Comparison of ENCODE assay signal across 7 mouse cellular contexts in the genomic region with DNA sequence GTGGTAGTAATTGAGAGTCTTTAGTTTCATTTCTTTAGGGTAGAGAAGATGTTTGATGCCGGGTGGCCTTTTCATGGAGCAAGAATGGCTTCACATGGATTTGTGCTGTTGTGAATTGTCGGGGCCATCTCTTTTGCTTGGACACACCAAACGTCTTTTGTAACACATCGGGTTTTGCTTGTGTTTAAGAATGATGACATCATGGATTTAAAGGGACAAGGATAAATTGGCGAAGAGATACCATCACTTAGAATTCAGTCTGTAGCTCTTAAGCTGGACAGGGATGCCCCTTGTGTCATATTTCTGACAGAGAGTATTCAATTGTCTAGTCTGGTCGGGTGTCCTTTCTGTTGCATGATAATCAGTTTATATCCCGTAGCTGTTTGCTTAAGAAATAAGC. TPM values are rescaled to one million over a fixed set of nuclear protein-coding genes. Genes with fewer than 3 reads are reported as not detected.
DNase-seq lines count a peak whose midpoint lies in the region; ATAC-seq and TF ChIP-seq lines count a peak whose summit lies in the region.

No protein-coding gene starts in this region.

- H3K9me3 ChIP-seq in forebrain, embryonic 13.5 days (replicated peaks): no peaks in the 10 kb centered on the region
- no peaks in the 10 kb centered on the region for H3K9me3 ChIP-seq in liver, embryonic 13.5 days (replicated peaks)

- no peak for DNase-seq in testis, postnatal 10 days (ENCODE audit: low spot score)
- no peak for DNase-seq in liver, embryonic 13.5 days
- no peak for DNase-seq in gastrocnemius, postnatal 36 days
- no peak for DNase-seq in B cell, adult 2 months

- H3K27me3 ChIP-seq in testis, adult 2 months (ENCODE audit: control insufficient read depth, insufficient read depth, low read length): no peaks in the 10 kb centered on the region
- 0 out of 2 replicates have a peak, but pooled peaks cover 1% of the 10 kb centered on the region for H3K27me3 ChIP-seq in forebrain, embryonic 13.5 days
- H3K27me3 ChIP-seq in liver, embryonic 13.5 days: no peaks in the 10 kb centered on the region

- 22% methylated on average over 7 of the region's 7 CpGs for WGBS in forebrain, embryonic 13.5 days
- WGBS in liver, embryonic 13.5 days (ENCODE audit: insufficient replicate concordance): 25% methylated on average over 7 of the region's 7 CpGs

- TF ChIP-seq CTCF in testis, adult 2 months (IDR thresholded peaks at IDR 0.05; ENCODE audit: control insufficient read depth, insufficient read depth, insufficient replicate concordance, low read depth, low read length): no peak

- H3K9ac ChIP-seq in forebrain, embryonic 13.5 days: peak overlapping the region; percentile 98
- H3K9ac ChIP-seq in liver, embryonic 13.5 days: peak overlapping the region; percentile 96

- H3K27ac ChIP-seq in testis, adult 2 months (ENCODE audit: control insufficient read depth, insufficient read depth, low read depth, low read length): no peak overlapping the region
- no peak overlapping the region for H3K27ac ChIP-seq in forebrain, embryonic 13.5 days
- H3K27ac ChIP-seq in liver, embryonic 13.5 days: peak overlapping the region; percentile 86

- intact Hi-C loops in gastrocnemius, postnatal 36 days (cut with DNase I): loop anchor here (5.0 kb wide), 1 partner anchor 213 kb away; no protein-coding TSS in a partner anchor

- peak overlapping the region; percentile 90 for H3K4me2 ChIP-seq in forebrain, embryonic 13.5 days
- peak overlapping the region; percentile 80 for H3K4me2 ChIP-seq in liver, embryonic 13.5 days

- no peak for ATAC-seq in forebrain, embryonic 13.5 days
- no peak for ATAC-seq in liver, embryonic 13.5 days (ENCODE audit: low read depth)
- no peak for ATAC-seq in megakaryocyte-erythroid progenitor cell, adult 5-6 weeks (replicated peaks; ENCODE audit: low FRiP score, low TSS enrichment, poor library complexity, severe bottlenecking)

- H3K4me3 ChIP-seq in testis, adult 2 months (ENCODE audit: control insufficient read depth, low read depth, low read length): peak overlapping the region; percentile 38; the same call in 1 of the 2 replicates
- H3K4me3 ChIP-seq in forebrain, embryonic 13.5 days: peak overlapping the region; percentile 99
- peak overlapping the region; percentile 83 for H3K4me3 ChIP-seq in liver, embryonic 13.5 days (replicated peaks)

- H3K36me3 ChIP-seq in testis, adult 2 months (ENCODE audit: control insufficient read depth, insufficient read depth, low read length): no peaks in the 10 kb centered on the region; the same call in 1 of the 2 replicates
- no peaks in the 10 kb centered on the region for H3K36me3 ChIP-seq in forebrain, embryonic 13.5 days (ENCODE audit: poor library complexity, severe bottlenecking)
- peaks cover 3% of the 10 kb centered on the region; the same call in 1 of the 2 replicates for H3K36me3 ChIP-seq in liver, embryonic 13.5 days

- peaks cover 5% of the 10 kb centered on the region for H3K4me1 ChIP-seq in testis, adult 2 months (ENCODE audit: control insufficient read depth, insufficient read depth, low read length)
- peaks cover 26% of the 10 kb centered on the region for H3K4me1 ChIP-seq in forebrain, embryonic 13.5 days
- H3K4me1 ChIP-seq in liver, embryonic 13.5 days (replicated peaks): peaks cover 58% of the 10 kb centered on the region

- TF ChIP-seq POLR2A in testis, adult 2 months (IDR thresholded peaks at IDR 0.05; ENCODE audit: control insufficient read depth, low read depth, low read length): no peak

RNA-seq across cellular contexts. Expression of a gene that starts 1.4 kb away (rescaled TPM):
- polyA plus RNA-seq in testis, adult 2 months (2012; rRNA removed): 10.7 and 11.0 TPM in 2 replicates
- 19.7 and 20.0 TPM in 2 replicates for polyA plus RNA-seq in forebrain, embryonic 13.5 days (2015; fragmentation: Nextera tagmentation; extraction: Ambion mirVana)
- 13.9 and 14.2 TPM in 2 replicates for polyA plus RNA-seq in liver, embryonic 13.5 days (2015; fragmentation: Nextera tagmentation; extraction: Ambion mirVana)
- 1 to 10 TPM; 8.8 to 9.8 TPM for total RNA-seq in gastrocnemius, postnatal 36 days (2021)
- 15.3 and 16.1 TPM in 2 replicates for total RNA-seq in megakaryocyte-erythroid progenitor cell, adult 5-6 weeks (2014; fragmentation: Nextera tagmentation)
- 6.7 and 10.2 TPM in 2 replicates for total RNA-seq in megakaryocyte-erythroid progenitor cell, adult 5-6 weeks (2017)

RNA-seq across cellular contexts. Expression of a gene that starts 9.5 kb away (rescaled TPM):
- polyA plus RNA-seq in testis, adult 2 months (2012; rRNA removed): 8.2 and 8.6 TPM in 2 replicates
- 29.3 and 33.5 TPM in 2 replicates for polyA plus RNA-seq in forebrain, embryonic 13.5 days (2015; fragmentation: Nextera tagmentation; extraction: Ambion mirVana)
- polyA plus RNA-seq in liver, embryonic 13.5 days (2015; fragmentation: Nextera tagmentation; extraction: Ambion mirVana): 21.2 and 22.5 TPM in 2 replicates
- total RNA-seq in gastrocnemius, postnatal 36 days (2021): 100 to 1,000 TPM; 141 to 150 TPM
- 29.0 and 42.6 TPM in 2 replicates for total RNA-seq in megakaryocyte-erythroid progenitor cell, adult 5-6 weeks (2014; fragmentation: Nextera tagmentation)
- total RNA-seq in megakaryocyte-erythroid progenitor cell, adult 5-6 weeks (2017): 33.3 and 37.4 TPM in 2 replicates

Comparison
In these comparisons a context has a peak if more than half of its experiments do, and no peak if none do; other contexts are left out.
1. H3K4me3 ChIP-seq: peak in every context shown above with its lines; median percentile 99 in forebrain, embryonic 13.5 days; 83 in liver, embryonic 13.5 days; 38 in testis, adult 2 months.